Mouse (Mus musculus): ENCODE measurements at regions not wholly inside any gene's neighbourhood (a gene's known extent, or its start where the extent isn't known, plus 50 kb on each side); places are given as distances from the start of the nearest gene placed in this dataset.

DNA sequence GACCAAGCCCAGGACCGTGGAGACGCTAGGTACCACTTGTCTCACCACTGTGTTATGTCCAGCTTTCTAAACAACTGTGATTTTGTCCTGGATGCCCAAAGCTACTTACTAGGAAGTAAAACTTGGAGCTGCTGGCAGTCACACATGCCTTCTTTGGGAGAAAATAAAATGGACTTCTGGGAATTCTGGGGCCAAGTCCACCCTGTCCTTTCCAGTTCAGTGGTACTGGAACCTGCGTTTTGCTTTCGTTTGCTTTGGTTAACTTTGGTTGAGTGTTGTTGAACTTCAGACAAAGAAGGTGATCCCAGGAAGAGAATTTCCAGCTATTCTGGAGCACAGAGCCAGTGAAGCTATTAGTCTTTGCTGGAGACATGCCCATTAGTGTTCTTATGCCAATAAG lies 139.8 kb downstream of the Gm9817 start:
- no peak for TF ChIP-seq CTCF (IDR thresholded peaks at IDR 0.05; ENCODE audit: extremely low read depth, insufficient read length, insufficient replicate concordance, low read depth, low read length)
- no peak for TF ChIP-seq POLR2A (IDR thresholded peaks at IDR 0.05; ENCODE audit: low read depth, low read length)

Data from small intestine, adult 2 months (tissue).